Mouse (Mus musculus): ENCODE measurements around the gene Rbbp7. TPM values are rescaled to one million over a fixed set of nuclear protein-coding genes. Genes with fewer than 3 reads are reported as not detected.
"Not testable (repeated sequence)": the region's sequence is repeated elsewhere in the genome, so short reads cannot be mapped to it uniquely, and the experiment has no call there.

Rbbp7 gene
- polyA plus RNA-seq, 1 experiment from 2014 or later = 291 TPM

DNA sequence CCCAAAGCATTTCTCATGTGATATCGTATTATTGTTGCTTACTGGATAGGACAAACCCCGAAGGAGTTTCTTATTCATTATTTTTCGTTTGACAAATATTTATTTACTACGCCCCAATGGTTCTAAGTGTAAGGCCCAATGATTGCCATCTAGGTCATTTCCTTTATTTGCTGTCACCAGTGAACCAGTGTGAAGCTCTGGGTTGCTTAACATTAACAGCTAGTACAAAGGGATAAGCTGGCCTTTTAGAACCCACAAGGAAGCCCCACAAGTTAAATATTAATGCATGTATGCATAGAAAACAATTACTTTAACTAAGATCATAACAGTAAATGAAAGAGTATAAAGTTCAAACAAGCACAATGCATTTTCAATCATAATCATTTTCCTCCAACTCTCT is 5.9 kb upstream of the Rbbp7 start:
- no peaks in the 10 kb centered on the region for H3K9me3 ChIP-seq
- no peak overlapping the region for H3K4me2 ChIP-seq
- no peak overlapping the region for H3K27ac ChIP-seq
- no peak overlapping the region for H3K4me3 ChIP-seq (replicated peaks)
- H3K27me3 ChIP-seq = no peaks in the 10 kb centered on the region
- no peaks in the 10 kb centered on the region for H3K36me3 ChIP-seq (replicated peaks)
- no peak overlapping the region for H3K9ac ChIP-seq
- H3K4me1 ChIP-seq = peaks cover 5% of the 10 kb centered on the region; the same call in 1 of the 2 replicates
- WGBS = 83% methylated on average over 4 of the region's 4 CpGs
- ATAC-seq (ENCODE audit: low FRiP score) = no peak

- whole genome bisulfite sequencing = 28% methylated on average over 7 of the region's 7 CpGs
- no peak overlapping the region for H3K27ac ChIP-seq
- H3K9me3 ChIP-seq = no peaks in the 10 kb centered on the region
- H3K4me3 ChIP-seq (replicated peaks) = no peak overlapping the region
- no peak overlapping the region for H3K4me2 ChIP-seq
- H3K9ac ChIP-seq = no peak overlapping the region
- peaks cover 7% of the 10 kb centered on the region; the same call in 1 of the 2 replicates for H3K4me1 ChIP-seq
- no peak for ATAC-seq (ENCODE audit: low FRiP score)
- H3K27me3 ChIP-seq = no peaks in the 10 kb centered on the region
- no peaks in the 10 kb centered on the region for H3K36me3 ChIP-seq (replicated peaks)
Observed at GRCm38 (mm10) chrX:162756058-162756457, 4.1 kb upstream of the Rbbp7 start.

DNA sequence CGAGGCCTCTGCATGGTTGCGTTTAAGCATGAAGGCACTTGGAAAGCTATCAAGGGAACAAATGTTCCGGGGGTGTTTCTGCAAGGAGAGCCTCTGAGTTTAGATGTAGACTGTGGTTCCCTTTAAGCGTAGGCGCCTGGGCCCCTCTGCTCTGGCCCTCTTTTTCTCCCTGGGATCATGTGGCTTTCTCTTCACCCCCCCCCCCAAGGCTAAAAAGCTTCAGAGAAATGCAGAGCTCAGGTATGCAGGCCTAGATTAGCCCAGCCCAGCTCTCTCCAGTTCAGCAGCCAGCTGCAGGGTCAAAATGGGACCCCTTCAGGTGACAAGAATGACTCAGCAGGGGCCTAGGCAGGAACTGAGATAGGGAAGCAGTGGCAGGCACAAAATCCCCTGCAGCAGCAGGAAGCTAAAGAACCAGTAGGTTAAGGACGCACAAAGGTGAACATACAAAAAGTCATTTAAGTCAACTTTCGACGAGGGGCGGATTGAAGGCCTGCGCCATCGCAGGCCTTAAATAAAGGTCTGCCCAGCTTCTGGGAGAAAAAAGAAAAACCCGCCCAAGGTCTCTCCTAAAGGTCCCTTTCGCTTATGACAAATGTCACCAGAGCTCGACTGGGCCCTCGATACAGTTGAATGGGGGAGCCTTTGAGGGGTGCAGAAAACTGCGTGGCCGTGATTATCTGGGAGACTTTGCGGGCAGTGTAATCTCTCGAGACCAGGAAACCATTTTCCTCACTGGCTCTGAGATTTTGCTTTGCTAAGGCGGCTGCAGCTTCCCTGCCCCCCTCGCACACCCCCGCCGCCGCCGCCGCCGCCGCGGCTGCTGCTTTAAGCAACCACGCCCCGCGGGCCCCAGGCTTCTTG is 719 bp upstream of the Rbbp7 start:
- H3K4me1 ChIP-seq = peaks cover 7% of the 10 kb centered on the region; the same call in 1 of the 2 replicates
- ATAC-seq (ENCODE audit: low FRiP score) = 0 out of 2 replicates have a peak, but pooled peaks have one; percentile 13
- H3K4me3 ChIP-seq (replicated peaks) = peak overlapping the region; percentile 66
- peak overlapping the region; percentile 43 for H3K4me2 ChIP-seq
- H3K36me3 ChIP-seq (replicated peaks) = peaks cover 9% of the 10 kb centered on the region; the same call in 1 of the 2 replicates
- H3K27me3 ChIP-seq = no peaks in the 10 kb centered on the region
- H3K9me3 ChIP-seq = no peaks in the 10 kb centered on the region
- H3K9ac ChIP-seq = peak overlapping the region; percentile 33; the same call in 1 of the 2 replicates
- H3K27ac ChIP-seq = peak overlapping the region; percentile 91
- WGBS = 31% methylated on average over 32 of the region's 32 CpGs

DNA sequence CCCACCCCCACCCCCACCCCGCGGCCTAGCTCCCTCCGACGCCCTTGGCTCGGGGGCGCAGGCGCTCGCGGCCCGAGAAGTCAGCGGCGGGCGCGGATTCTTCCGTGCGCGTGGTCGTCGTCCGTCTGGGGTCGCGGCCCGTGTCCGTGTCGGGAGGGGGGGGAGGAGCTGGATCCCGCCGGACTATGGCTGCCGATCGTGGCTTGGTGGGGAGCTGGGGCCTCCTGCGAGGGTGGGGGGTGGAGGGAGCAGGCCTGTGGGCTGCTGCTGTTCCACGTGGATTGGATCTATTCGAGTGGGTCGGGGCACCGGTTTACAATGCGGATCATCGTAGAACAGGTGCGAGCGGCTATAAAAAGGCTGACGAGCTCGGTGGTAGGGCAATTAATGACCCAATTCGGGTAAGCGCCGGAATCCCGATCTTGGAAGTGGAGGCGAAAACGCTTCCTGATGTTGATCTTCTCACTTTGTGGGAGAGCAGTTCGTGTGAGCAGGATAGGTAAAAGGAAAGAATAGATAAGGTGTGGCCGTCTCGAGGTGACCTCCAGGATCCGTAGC is 835 bp downstream of the Rbbp7 start:
- 25% methylated on average over 27 of the region's 50 CpGs for WGBS

GRCm38 (mm10) chrX:162761716-162762395 is 1.7 kb downstream of the Rbbp7 start:
- no peak for ATAC-seq (ENCODE audit: low FRiP score)

More for the DNA sequence above, 835 bp downstream of the Rbbp7 start:
- Histone ChIP-seq H3K36me3 (replicated peaks) (peaks cover 10% of the 10 kb centered on the region; the same call in 1 of the 2 replicates), H3K27ac (peak overlapping the region; percentile 94), H3K27me3 (no peaks in the 10 kb centered on the region), H3K9ac (peak overlapping the region; percentile 74), H3K4me2 (peak overlapping the region; percentile 63), H3K4me3 (replicated peaks) (peak overlapping the region; percentile 66), H3K4me1 (peaks cover 7% of the 10 kb centered on the region; the same call in 1 of the 2 replicates), H3K9me3 (no peaks in the 10 kb centered on the region)
- ATAC-seq (ENCODE audit: low FRiP score) = peak; percentile 5

DNA sequence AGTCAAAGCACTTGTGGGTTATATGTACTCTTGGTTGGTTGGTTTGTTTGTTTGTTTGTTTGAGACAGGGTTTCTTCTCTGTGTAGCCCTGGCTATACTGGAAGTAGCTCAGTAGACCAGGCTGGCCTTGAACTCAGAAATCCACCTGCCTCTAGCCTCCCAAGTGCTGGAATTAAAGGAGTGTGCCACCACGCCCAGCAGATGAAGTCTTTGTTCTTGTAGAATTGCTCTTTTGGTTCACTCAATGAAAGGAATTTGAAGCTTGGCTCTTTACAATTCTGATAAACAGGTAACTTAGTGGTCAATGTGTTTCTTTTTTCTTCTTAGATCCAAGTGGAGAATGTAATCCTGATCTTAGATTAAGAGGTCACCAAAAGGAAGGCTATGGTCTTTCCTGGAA is 10.5 kb downstream of the Rbbp7 start:
- Histone ChIP-seq H3K27ac (no peak overlapping the region), H3K4me2 (no peak overlapping the region), H3K4me1 (no peaks in the 10 kb centered on the region), H3K4me3 (replicated peaks) (no peak overlapping the region), H3K9me3 (no peaks in the 10 kb centered on the region), H3K9ac (no peak overlapping the region), H3K27me3 (no peaks in the 10 kb centered on the region), H3K36me3 (replicated peaks) (peaks cover 13% of the 10 kb centered on the region)
- WGBS = 77% methylated on average over 1 of the region's 1 CpGs
- no peak for ATAC-seq (ENCODE audit: low FRiP score)

More at GRCm38 (mm10) chrX:162761716-162762395, 1.7 kb downstream of the Rbbp7 start:
- Histone ChIP-seq H3K36me3 (replicated peaks) (peaks cover 10% of the 10 kb centered on the region; the same call in 1 of the 2 replicates), H3K9ac (peak overlapping the region; percentile 74; the same call in 1 of the 2 replicates), H3K4me3 (replicated peaks) (peak overlapping the region; percentile 66), H3K4me2 (peak overlapping the region; percentile 63), H3K27ac (no peak overlapping the region), H3K9me3 (no peaks in the 10 kb centered on the region), H3K4me1 (peaks cover 7% of the 10 kb centered on the region; the same call in 1 of the 2 replicates), H3K27me3 (no peaks in the 10 kb centered on the region)
- WGBS = 55% methylated on average over 9 of the region's 9 CpGs

- Histone ChIP-seq H3K9ac (no peak overlapping the region), H3K4me3 (replicated peaks) (no peak overlapping the region), H3K9me3 (no peaks in the 10 kb centered on the region), H3K27ac (no peak overlapping the region), H3K27me3 (no peaks in the 10 kb centered on the region), H3K36me3 (replicated peaks) (no peaks in the 10 kb centered on the region), H3K4me2 (no peak overlapping the region), H3K4me1 (no peaks in the 10 kb centered on the region)
- WGBS = 79% methylated on average over 1 of the region's 1 CpGs
- ATAC-seq (ENCODE audit: low FRiP score) = no peak
Observed at GRCm38 (mm10) chrX:162788372-162788771, 28.2 kb downstream of the Rbbp7 start.

GRCm38 (mm10) chrX:162791392-162791791 is 31.2 kb downstream of the Rbbp7 start:
- not testable (repeated sequence) for ATAC-seq (ENCODE audit: low FRiP score); H3K27me3 ChIP-seq; H3K4me2 ChIP-seq; H3K9ac ChIP-seq; H3K4me3 ChIP-seq (replicated peaks); H3K27ac ChIP-seq; H3K9me3 ChIP-seq; H3K36me3 ChIP-seq (replicated peaks); H3K4me1 ChIP-seq
- 85% methylated on average over 5 of the region's 5 CpGs for WGBS

GRCm38 (mm10) chrX:162800371-162800770 is 40.2 kb downstream of the Rbbp7 start:
- Histone ChIP-seq H3K27ac (no peak overlapping the region), H3K4me3 (replicated peaks) (no peak overlapping the region), H3K27me3 (no peaks in the 10 kb centered on the region), H3K9ac (no peak overlapping the region), H3K4me2 (no peak overlapping the region), H3K36me3 (replicated peaks) (no peaks in the 10 kb centered on the region), H3K4me1 (no peaks in the 10 kb centered on the region), H3K9me3 (no peaks in the 10 kb centered on the region)
- ATAC-seq (ENCODE audit: low FRiP score) = no peak

- Histone ChIP-seq H3K9ac (peak overlapping the region; percentile 69), H3K36me3 (replicated peaks) (no peaks in the 10 kb centered on the region)
- ATAC-seq (ENCODE audit: low FRiP score) = no peak
Observed at GRCm38 (mm10) chrX:162828016-162828415, 67.8 kb downstream of the Rbbp7 start.

More at GRCm38 (mm10) chrX:162828016-162828415, 67.8 kb downstream of the Rbbp7 start:
- H3K4me2 ChIP-seq = peak overlapping the region; percentile 82
- 47% methylated on average over 6 of the region's 6 CpGs for WGBS
- H3K4me3 ChIP-seq (replicated peaks) = peak overlapping the region; percentile 55
- no peaks in the 10 kb centered on the region for H3K9me3 ChIP-seq
- H3K4me1 ChIP-seq = no peaks in the 10 kb centered on the region
- H3K27me3 ChIP-seq = 0 out of 2 replicates have a peak, but pooled peaks cover 4% of the 10 kb centered on the region
- H3K27ac ChIP-seq = no peak overlapping the region

All from forebrain, embryonic 12.5 days (tissue).